Mouse (Mus musculus): ENCODE data around the gene Hk1.

Hk1 gene

DNA sequence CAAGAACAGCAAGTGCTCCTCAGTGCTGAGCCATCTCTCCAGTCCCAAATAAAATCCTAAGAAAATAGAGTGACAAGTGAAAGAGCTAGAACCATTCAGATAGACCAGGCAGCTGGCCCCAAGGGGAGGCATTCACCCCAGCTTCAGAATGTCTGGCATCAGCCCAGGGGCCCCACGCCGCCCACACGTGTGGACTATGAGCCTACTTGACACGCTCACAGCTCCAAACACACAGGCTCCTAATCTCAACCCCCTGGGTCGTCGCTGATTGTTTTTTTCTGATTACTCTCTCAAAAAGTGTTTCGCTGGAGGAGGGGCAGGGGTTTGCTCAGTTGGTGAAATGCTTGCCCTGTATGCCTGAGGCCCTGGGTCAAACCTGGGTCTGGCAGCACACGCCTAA, 63.2 kb downstream of the Hk1 start:
- no peak for DNase-seq

DNA sequence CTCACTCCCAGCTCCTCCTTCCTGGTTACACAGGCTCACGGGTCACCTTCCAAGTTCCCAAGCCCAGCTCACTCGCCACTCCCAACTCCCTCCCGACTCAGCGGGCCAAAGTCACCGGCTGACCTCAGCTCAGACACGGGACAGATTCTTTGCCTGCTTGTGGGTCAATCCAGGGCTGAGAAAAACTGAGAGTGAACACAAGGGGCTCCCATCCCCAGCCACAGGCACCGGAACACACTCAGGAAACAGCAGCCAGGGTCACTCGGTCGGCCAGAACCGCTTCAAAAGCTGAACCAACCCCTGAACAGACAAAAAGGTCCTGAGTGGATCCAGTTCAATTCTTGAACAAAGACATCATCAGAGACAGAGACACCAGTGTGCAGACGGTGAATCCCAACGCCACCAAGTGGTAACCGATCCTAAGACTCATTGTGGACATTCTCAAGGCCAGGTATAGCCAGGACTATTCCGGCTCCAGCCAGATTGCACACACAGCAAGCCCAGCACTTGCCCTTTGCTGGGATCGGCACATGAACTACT, 65.8 kb downstream of the Hk1 start:
- no peak for DNase-seq

DNA sequence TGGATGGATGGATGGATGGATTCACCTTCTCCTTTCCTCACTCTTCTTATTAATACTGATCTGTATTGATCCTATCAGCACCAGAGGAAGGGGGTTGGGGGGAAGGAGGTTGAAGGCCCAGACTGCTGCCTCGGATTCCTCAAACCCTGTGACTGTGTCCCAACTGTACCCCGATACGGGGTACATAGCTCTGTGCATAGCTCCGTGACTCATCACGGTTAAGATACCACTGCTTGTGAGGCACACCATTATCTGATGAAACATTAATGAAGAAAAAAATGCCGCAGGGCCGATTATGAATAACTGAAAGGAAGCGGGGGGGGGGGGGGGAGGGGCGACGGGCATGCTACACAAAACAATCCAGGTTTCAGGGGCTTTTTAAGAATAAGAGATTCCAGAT, 66.6 kb downstream of the Hk1 start:
- no peak for DNase-seq

DNA sequence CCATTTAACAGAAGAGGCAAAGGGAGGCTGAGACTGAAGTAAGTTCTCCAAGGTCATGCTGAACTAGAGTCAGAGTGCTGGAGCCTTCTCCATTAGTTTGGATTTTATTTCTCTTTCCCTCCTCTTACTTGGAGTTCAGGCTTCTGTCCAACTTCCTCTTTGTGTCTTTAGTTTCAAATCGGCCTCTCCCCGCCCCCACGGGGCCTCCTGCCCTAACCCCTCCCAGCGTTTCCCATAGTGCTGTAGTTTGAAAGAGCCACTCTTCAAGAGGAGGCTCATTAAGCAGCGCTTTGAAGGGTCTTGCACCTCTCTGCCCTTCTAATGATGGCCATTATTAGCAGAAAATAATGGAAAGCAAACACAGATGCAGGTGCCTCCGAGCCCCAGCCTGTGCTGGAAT, 68.2 kb downstream of the Hk1 start:
- no peak for DNase-seq

DNA sequence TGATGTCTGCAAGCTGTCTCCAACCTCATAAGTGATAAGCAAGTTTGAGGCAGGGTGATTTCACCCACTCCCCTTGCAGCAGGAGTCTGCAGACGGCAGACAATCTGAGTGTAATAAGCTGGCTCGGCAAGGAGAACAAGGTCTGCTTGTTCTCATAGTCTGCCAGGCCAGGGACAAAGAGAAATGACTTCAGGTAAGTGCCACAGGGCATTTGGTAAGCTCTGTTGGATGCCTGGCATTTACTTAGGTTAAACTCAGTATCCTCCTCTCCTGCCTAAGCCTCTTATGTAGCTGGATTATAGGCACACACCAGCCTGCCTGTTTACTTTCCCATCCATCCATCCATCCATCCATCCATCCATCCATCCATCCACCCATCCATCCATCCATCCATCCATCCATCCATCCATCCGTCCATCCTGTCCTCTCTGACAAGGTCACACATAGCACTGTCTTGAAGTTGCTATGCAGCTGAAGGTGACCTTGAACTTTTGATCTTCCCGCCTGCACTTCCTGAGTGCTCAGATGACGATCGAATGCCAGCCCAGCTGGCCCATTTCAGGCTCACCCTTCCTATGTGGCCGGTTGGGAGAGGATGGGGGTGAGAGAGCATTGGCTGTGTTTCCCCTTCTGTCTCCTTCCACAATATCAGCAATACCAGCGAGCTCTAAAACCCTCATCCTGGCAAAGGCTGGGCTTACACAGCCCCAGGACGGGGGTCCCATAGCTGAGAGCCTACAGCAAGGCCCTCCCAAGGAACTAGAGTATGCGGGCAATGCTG, 69.3 kb downstream of the Hk1 start:
- no peak for DNase-seq

DNA sequence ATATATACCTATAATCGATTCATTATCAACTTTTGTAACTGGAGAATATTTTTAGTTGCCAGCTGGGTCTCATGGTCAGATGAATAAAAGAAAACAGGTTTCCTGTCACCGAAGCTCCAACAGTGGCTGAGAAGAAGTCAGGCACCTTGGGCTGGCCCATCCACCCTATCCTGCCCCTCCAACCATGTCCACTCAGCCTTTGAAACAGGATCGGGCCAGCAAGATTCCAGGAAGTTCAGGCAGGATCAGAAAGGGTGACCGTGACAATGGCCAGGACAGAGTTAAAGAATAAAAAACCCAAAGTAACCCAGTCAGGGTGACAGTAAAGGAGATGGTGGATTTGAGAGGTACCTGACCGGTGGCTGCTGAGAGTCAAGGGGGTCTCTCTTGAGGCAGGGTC, 70.1 kb downstream of the Hk1 start:
- no peak for DNase-seq

DNA sequence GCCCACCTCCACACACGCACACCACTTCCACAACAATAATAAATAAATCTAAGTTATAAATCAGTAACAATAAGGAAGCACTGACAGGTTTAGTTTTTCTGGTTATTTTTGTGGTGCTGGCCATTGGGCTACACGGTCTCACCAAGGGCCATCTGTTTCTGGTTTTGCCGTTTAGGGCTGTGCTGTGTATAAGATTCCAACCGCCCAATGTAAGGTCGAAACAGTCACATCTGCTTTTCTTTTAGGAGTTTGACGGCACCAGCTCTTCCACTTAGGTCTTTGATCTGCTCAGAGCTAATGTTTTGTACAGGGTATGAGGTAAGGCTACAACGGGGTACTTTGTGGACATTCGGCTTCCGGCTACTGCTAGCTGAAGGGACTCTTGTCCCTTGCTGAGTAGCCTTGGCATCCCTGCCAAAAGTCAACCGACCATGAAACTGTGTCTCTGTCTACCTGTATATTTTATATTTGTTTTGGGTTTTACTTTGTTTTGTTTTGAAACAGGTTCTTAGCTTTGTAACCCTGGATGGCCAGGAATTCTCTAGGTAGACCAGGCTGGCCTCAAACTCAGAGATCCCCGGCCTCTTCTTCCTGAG, 70.7 kb downstream of the Hk1 start:
- no peak for DNase-seq

DNA sequence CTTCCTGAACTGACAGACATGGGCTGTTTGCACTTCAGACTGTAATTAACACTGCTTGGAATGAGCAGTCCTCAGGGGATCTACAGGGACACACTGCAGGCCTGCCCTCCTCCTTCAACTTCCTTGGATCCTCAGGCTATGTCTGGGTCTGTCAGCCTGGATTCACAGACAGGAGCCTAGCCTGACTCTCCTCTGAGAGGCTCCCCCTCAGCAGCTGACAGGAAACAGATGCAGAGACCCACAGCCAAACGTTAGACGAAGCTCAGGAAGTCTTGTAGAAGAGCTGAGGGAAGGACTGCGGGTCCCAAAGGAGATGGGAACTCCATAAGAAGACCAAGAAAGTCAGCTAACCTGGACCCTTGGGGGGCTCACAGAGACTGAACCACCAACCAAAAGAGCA, 73.2 kb downstream of the Hk1 start:
- no peak for DNase-seq

DNA sequence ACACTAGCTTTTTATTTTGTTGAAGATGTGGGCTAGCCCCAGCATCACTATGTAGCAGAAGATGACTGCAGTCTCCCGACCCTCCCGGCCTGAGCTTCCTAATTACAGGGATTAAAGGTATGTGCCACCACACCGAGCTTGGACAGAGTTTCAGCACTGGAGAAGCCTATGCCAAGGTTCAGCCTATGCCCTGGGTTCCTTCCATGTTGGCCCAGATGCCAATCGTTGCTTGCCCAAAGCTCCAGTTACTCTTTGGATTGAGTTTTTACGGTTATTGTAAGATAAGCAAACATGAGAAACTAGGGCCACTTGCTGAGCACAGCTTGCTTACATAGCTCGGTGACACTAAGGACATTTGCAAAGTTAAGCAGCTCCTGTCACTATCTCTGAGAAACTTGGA, 74.6 kb downstream of the Hk1 start:
- DNase-seq, result no peak

DNA sequence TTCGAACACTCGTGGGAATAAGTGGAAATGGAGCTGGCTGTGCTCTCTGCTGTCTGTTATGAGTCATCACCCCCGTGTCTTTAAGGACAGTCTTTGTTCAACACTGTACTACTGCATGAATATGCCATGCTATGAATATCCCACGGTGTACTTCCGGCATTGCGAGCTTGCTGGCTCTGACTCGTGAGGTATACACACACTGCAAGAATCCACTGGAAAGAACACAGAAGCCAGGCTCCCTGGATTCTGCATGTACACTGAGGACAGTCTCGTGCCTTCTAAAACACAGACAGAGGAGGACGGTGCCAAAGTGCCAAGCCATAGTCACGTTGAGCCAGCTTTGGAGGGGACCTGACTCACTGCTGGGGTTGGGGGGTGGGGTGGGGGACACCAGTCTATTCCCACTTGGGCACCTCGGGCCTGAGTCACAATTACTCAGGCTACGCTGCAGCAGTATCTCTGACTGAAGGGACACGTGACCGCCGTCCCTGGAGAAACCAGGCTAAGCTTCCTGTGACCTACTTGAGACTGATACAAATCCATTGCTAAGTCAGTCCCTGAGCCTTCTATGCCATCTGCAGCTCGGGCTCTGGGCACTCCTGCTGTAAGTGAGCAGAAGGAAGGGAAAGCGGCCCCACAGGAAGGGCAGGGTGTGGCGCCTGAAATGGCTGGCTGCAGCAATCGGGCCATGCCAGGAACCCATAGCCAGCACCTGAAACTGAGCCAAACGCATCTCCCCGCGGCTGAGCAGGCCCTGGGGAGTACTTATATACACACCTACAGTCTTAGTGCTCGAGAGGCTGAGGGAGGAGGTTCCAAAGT, 79.5 kb downstream of the Hk1 start:
- DNase-seq, result peak; percentile 85 to 88

DNA sequence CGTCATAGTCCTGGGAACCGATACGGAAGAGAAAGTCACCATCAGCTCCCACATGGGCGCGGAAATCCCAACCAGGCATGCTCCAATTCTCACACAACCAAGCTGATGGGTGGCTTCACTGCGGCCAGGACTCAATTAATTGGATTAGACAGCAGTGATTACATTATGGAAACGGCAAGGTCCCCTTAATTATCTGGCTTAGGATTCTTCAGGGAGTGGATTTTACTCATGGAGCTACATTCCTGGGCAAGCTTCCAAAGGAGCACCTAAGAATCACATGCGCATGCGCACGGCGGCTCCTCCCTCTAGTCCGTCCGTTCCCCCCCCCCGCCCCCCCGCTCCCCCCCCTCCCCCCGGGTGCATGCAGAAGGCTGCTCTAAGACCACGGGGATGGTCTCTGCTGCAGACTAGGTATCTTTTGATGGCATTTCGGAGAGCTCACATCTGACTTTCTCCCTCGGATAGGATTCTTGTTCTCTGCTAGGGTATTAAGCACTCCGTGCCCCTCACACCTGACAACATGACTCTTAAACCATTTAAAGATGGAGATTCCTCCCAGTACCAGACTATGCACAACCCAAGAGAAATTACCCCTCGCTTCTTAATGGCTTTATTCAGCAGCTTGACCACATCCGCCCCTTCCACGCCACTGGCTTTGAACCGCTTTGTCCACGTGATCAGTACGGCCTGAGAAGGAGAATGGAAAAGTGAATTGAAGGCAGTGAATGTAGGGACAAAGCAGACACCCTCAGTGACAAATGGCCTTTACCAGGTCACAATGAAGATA, 83.4 kb downstream of the Hk1 start:
- peak in 1 of 2 experiments; percentile 66 for DNase-seq

DNA sequence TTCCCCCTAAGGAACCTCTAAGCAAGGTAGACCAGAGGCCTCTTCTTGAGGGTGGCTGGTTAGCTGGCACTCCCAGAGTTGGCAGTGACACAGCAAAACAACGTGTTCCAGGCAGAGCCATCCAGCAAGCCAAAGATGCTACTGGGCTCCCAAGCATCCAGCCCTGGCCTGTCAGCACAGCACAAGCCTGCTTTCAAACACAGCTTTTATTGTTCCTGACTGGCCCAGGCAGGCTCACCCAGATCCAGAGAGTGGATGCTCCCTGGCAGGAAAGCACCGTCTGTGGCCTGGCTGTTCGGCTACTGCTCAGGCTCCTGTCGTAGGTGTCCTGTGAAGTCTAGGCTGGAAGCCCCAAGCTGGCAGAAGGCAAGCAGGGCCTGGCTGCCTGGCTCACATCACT, 85.6 kb downstream of the Hk1 start:
- DNase-seq, result peak; percentile 69 to 70

DNA sequence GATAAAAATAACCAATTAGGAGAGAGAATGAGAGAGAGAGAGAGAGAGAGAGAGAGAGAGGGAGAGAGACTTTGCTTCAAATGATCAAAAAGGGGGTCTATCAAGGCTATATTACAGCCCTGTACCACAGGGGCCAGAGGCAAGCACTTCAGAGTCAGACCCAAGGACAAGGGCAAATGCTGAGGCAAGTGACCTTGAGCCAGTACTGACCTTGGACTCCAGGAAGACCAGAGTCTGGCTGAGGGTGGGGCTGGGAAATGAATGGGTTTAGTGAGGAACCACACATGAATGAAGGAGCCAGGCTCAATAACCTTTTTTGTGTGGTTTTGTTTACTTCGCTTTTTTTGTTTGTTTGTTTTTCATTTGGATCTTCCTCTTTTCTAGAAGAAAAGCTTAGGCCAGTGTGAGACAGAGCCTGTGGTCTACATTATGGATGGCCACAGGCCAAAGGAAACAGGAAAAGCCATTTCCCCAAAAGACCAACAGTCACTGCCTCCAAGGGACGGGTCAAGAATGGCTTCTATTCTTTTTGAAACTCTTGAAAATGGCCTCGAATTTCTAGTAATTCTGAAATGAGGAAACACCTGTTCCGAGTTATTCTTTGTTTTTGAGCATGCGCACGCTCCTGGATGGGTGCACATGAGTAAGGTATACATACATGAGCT, 92.1 kb downstream of the Hk1 start:
- no peak for DNase-seq

DNA sequence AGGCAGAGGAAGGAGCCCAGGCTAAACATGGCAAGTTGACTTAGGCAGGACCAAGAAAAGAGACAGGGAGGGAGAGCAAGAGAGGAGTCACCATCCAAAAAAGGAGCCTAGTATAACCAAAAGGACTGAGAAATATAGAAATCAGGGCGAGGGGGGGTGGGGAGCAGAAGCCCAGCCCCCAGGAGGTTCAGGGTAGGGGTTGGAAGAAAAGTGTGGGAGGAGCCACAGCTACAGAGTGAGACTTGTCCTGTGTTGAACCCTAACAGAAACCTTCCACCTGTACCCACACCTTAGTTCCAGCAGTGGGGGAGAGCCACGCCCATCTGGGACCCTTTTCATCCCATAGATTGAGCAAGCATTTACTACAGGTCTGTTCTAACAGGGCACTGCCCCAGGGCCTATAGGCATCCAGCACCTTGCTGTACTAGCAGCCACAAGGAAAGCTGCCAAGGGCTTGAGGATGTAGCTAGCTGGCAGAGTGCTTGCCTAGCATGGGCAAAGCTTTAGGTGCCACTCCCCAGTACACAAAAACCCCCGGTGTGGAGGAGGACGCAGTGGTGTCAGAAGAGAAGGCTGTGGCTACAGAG, 96.4 kb downstream of the Hk1 start:
- no peak for DNase-seq

DNA sequence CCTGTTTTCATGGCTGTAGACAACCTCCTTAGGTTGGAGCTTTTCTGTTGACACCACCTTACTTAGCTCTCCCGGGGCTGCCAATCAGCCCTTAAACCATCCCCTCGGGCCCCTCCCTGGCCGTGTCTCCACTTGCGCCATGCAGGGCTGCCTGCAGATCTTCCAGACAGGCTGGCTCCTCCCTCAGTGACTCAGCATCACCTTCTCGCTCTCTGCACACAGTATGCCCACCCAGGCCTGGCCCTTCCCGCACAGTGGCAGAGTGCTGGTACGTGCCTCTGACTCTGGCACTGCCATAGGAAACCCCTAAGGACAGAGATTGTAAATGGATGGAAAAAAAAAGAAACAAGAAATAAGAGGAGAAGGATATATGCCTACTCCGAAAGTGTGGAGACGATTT, 96.9 kb downstream of the Hk1 start:
- no peak for DNase-seq

DNA sequence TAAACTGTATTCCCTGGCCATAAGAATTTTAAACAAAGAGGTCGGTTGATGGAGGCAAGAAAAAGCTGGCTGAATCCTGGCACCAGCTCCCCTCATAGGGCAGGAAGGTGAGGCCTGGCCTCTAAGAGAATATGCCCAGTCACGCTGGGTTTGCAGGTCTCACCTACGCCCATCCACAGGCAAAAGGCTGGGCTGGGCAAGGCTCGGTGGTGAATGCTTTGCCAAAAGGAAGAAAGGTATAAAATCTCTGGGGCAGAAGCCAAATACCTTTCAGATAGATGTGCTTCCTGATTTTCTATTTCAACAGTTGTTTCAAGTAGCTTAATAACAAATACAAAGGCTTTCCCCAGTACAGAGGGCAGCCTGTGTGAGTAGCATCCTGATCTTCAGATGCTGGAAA, 100.0 kb downstream of the Hk1 start:
- no peak for DNase-seq

DNA sequence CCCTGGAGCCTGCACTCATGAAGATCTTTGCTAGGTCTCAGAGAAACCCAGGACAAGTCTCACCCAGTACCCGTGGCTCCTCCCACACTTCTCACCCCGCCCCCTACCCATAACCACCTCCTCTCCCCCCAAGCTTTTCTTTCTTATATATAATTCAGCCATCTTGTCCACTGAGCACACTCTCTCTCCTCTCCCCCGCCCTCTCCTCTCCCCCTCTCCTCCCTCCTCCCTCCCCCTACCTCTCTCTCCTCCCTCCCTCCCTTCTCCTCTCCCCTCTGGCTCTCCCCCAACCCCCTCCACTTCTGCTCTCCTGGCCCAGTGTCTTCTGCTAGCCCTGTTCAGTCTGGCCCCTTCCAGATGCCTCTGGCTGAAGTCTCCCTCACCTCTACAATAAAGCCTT, 100.6 kb downstream of the Hk1 start:
- no peak for DNase-seq

DNA sequence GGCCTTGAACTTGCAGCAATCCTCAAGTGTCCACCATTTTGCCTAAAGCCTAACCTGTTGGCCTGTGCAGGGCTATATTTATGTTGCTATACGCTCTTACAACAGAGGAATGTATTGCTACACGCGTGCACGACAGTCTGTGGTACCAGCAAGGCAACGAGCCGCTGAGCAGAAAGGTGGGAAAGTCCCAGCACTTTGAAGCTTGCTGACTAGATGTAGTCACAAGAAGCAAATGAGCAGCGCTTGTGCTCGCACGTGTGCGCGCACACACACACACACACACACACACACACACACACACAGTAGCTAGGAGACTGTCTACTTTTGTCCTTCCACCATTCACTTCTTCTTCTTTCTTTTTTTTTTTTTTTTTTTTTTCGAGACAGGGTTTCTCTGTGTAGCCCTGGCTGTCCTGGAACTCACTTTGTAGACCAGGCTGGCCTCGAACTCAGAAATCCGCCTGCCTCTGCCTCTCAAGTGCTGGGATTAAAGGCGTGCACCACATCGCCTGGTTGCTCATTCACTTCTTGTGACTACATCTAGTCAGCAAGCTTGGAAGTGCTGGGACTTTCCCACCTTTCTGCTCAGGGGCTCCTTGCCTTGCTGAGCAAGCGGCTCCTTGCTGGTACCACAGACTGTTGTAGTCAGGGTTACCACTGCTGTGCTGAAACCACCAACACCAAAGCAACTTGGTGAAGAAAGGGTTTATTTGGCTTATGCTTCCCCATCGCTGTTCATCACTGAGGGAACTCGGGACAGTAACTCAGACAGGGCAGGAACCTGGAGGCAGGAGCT, 102.0 kb downstream of the Hk1 start:
- no peak for DNase-seq

DNA sequence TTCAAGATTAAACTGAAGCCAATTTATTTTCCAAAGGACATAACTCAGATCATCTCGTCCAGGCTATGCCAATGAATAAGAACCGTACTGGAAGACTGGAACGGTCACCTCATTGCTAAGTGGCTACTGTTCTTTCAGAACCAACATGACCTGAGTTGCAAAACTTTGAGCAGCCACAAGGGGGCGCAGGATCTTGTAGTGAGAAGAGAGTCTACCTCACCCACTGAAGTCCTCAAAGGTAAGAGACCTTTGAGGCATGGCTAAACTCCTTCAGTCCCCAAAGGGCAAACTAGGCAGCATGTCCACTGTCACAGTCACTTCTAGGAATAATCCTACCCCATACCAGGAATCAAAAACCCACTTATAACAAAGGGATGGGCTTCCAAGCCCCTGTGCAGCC, 104.5 kb downstream of the Hk1 start:
- peak; percentile 95 to 98 for DNase-seq

DNA sequence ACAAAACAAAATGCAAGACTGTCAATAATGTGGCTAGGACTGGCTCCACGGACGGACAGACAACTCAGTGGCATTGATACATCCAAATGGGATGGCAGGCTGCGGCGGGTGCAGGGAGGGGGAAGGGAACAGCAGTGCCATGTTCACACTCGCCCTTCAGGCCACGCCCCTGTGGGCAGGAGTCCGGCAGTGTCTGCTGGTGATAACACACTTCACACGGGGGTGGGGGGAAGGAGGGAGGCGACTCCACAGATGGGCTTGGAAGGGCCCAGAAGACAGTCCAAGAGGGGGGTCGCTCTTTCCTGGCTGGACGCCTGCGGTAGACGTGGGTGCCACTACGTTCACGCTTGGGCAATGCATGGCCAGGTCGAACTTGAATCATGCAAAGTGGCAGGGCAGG, 110.4 kb downstream of the Hk1 start:
- no peak for DNase-seq

DNA sequence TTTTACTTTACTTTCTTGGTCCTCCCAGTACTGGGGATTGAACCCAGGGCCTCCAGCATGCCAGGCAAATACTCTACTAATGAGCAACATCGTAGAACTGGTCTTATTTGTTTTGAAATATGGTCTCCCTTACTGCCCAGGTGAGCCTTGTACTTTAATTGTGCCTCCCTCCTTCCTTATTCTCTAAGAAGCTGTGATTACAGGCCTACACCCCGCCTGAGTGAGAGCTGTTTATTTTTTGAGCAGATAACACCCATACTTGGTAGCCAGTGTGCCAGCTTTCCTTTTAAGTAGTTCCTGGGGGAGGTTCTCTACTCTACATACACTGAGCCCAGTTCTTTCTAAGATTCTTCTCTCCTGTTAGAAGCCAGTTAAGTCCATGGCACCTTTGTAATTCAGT, 115.4 kb downstream of the Hk1 start:
- DNase-seq, result no peak

Measured in cerebellum, postnatal 14 days (tissue).